Mouse (Mus musculus) embryonic facial prominence, embryonic 11.5 days (tissue): Measurements from ENCODE around the gene Gfap. TPM values are rescaled to one million over a fixed set of nuclear protein-coding genes. Genes with fewer than 3 reads are reported as not detected.

Source experiments
- ATAC-seq: fragments of 200-750 bp; cut with Nextera tagmentation; replicated peaks from 2 replicates; pipeline ENCODE4 v1.8.0; 2017; ENCODE audit warnings: low read depth; ENCODE audit not compliant: insufficient number of reproducible peaks, low FRiP score, low TSS enrichment
- DNase-seq: peaks from one replicate; pipeline ENCODE4 v3.0.0-alpha.2; 2015; ENCODE audit warnings: low spot score
- H3K27ac ChIP-seq: fragments of 300-500 bp; sonication (generic); replicated peaks from 2 replicates; pipeline ENCODE4 v1.5.1; 2014; ENCODE audit warnings: mild to moderate bottlenecking, low read depth, low read length, control low read depth
- H3K27me3 ChIP-seq: fragments of 300-500 bp; sonication (generic); 2 replicates; pipeline ENCODE4 v1.6.1; 2014; ENCODE audit warnings: mild to moderate bottlenecking, low read length, moderate library complexity, mixed read lengths; ENCODE audit not compliant: control insufficient read depth, insufficient read depth
- H3K36me3 ChIP-seq: fragments of 300-500 bp; sonication (generic); replicated peaks from 2 replicates; pipeline ENCODE4 v1.6.1; 2014; ENCODE audit warnings: low read depth, mild to moderate bottlenecking, low read length, moderate library complexity, mixed read lengths; ENCODE audit not compliant: control insufficient read depth, insufficient read depth
- H3K4me1 ChIP-seq: fragments of 300-500 bp; sonication (generic); 2 replicates; pipeline ENCODE4 v1.6.1; 2014; ENCODE audit warnings: low read length, mixed read lengths; ENCODE audit not compliant: control insufficient read depth, insufficient read depth
- H3K4me2 ChIP-seq: fragments of 300-500 bp; sonication (generic); 2 replicates; pipeline ENCODE4 v1.6.1; 2014; ENCODE audit warnings: low read depth, mild to moderate bottlenecking, control low read depth, low read length, moderate library complexity
- H3K4me3 ChIP-seq: fragments of 300-500 bp; sonication (generic); 2 replicates; pipeline ENCODE4 v1.5.1; 2014; ENCODE audit warnings: low read depth, low read length, control low read depth
- H3K9ac ChIP-seq: fragments of 300-500 bp; sonication (generic); replicated peaks from 2 replicates; pipeline ENCODE4 v1.6.1; 2014; ENCODE audit warnings: mild to moderate bottlenecking, control low read depth, low read length
- H3K9me3 ChIP-seq: fragments of 300-500 bp; sonication (generic); replicated peaks from 2 replicates; pipeline ENCODE4 v1.6.1; 2016; ENCODE audit warnings: mild to moderate bottlenecking, low read length, inconsistent platforms, mixed read lengths; ENCODE audit not compliant: control insufficient read depth
- WGBS: fragments of 180-500 bp; shearing (Covaris S2); extraction: QIAGEN DNeasy Blood & Tissue Kit; methylation state at CpG from one replicate; pipeline ENCODE4 v1.1.7; 2014; 5-methylcytosine and 5-hydroxymethylcytosine counted together
- polyA plus RNA-seq: library from polyadenylated mRNA; unstranded; fragments of >200 nt; fragmentation: Nextera tagmentation; extraction: Ambion mirVana; gene quantifications from 2 replicates; pipeline ENCODE4 v1.2.1, GENCODE M21; 2014

The Gfap gene
- polyA plus RNA-seq, 1 experiment from 2014 or later: 0.25 TPM

DNA sequence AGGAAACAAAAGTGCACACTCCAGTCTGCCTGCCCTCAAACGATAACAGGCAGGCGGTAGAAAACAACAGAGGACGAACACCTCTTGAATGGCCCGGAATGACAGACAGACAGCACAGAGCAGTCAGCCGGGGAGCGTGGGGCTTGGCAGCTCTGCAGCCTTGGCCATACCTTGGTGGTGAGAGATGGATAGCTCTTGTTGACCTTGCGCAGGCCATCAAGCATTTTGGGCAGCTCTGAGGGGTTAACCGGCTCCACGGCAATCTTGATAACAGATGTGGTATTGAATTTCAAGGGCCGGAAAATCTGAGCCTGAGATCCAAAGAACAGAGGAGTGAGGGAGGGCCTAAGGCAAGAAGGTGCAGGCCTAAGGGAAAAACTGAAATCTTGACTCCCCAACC, 54.8 kb downstream of the Gfap start:
- H3K27me3 ChIP-seq: no peaks in the 10 kb centered on the region
- H3K4me3 ChIP-seq: no peak overlapping the region
- no peak overlapping the region for H3K27ac ChIP-seq
- DNase-seq (no peak), ATAC-seq (no peak)
- H3K36me3 ChIP-seq: peaks cover 32% of the 10 kb centered on the region
- WGBS: 70% methylated on average over 10 of the region's 10 CpGs
- H3K9ac ChIP-seq: no peak overlapping the region
- H3K4me2 ChIP-seq: no peak overlapping the region
- no peaks in the 10 kb centered on the region for H3K9me3 ChIP-seq
- H3K4me1 ChIP-seq: no peaks in the 10 kb centered on the region

GRCm38 (mm10) chr11:102838616-102839150, 62.0 kb downstream of the Gfap start:
- Histone ChIP-seq H3K4me1 (no peaks in the 10 kb centered on the region), H3K9me3 (no peaks in the 10 kb centered on the region), H3K4me3 (no peak overlapping the region), H3K27me3 (no peaks in the 10 kb centered on the region), H3K36me3 (peaks cover 18% of the 10 kb centered on the region), H3K27ac (no peak overlapping the region), H3K4me2 (no peak overlapping the region), H3K9ac (no peak overlapping the region)
- no peak for ATAC-seq
- WGBS: 79% methylated on average over 9 of the region's 9 CpGs
- no peak for DNase-seq

DNA sequence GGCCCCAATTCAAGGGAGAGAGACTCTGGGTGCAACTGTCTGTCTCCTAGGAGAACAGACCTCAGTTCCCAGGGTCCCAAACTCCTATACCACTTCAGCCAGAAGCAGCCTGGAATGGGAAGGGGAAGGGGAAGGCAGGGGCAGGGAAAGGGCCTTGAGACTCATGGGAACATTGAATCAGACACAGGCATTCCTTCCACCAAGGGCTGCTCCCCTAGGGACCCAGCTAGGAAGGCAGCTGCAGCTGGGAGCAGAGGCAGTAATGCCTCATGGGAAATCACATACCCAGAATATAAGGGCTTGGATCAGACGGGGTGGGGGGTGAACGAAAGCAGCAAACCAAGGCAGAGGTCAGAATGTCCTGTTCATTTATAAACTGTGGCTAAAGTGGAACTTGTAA, 62.6 kb downstream of the Gfap start:
- H3K36me3 ChIP-seq: peaks cover 17% of the 10 kb centered on the region
- H3K4me1 ChIP-seq: no peaks in the 10 kb centered on the region
- no peak for ATAC-seq
- H3K9ac ChIP-seq: no peak overlapping the region
- H3K9me3 ChIP-seq: no peaks in the 10 kb centered on the region
- DNase-seq: no peak
- H3K4me2 ChIP-seq: no peak overlapping the region
- no peaks in the 10 kb centered on the region for H3K27me3 ChIP-seq
- H3K4me3 ChIP-seq: no peak overlapping the region
- 88% methylated on average over 2 of the region's 2 CpGs for WGBS
- no peak overlapping the region for H3K27ac ChIP-seq

GRCm38 (mm10) chr11:102837385-102837784, 63.3 kb downstream of the Gfap start:
- 94% methylated on average over 1 of the region's 1 CpGs for WGBS
- Histone ChIP-seq H3K4me1 (no peaks in the 10 kb centered on the region), H3K36me3 (peaks cover 12% of the 10 kb centered on the region), H3K4me3 (no peak overlapping the region), H3K9me3 (no peaks in the 10 kb centered on the region), H3K27ac (no peak overlapping the region), H3K4me2 (no peak overlapping the region), H3K27me3 (no peaks in the 10 kb centered on the region), H3K9ac (no peak overlapping the region)
- ATAC-seq (no peak), DNase-seq (no peak)

Other genes with a start within 250 kb of the Gfap start
- 1.0 and 1.3 TPM in 2 replicates for gene Meioc, start 237.2 kb downstream of the Gfap start, polyA plus RNA-seq
- gene Ccdc43, start 203.1 kb downstream of the Gfap start, polyA plus RNA-seq: 64.6 and 71.1 TPM in 2 replicates
- 13.9 and 16.3 TPM in 2 replicates for gene Adam11, start 139.5 kb downstream of the Gfap start, polyA plus RNA-seq
- 90.5 and 97.0 TPM in 2 replicates for gene Gjc1, start 81.2 kb downstream of the Gfap start, polyA plus RNA-seq
- not detected in 2 replicates for gene Higd1b, start 65.1 kb downstream of the Gfap start, polyA plus RNA-seq
- 246 and 257 TPM in 2 replicates for gene Eftud2, start 19.9 kb downstream of the Gfap start, polyA plus RNA-seq
- gene Ccdc103, start 19.7 kb downstream of the Gfap start, polyA plus RNA-seq: 1.00 and 1.5 TPM in 2 replicates
- not detected in 2 replicates for gene Fam187a, start 15.7 kb downstream of the Gfap start, polyA plus RNA-seq
- 7.1 and 7.4 TPM in 2 replicates for gene Kif18b, start 24.2 kb upstream of the Gfap start, polyA plus RNA-seq
- gene C1ql1, start 45.8 kb upstream of the Gfap start, polyA plus RNA-seq: 4.0 and 4.1 TPM in 2 replicates
- gene Nmt1, start 127.3 kb upstream of the Gfap start, polyA plus RNA-seq: 48.6 and 49.6 TPM in 2 replicates
- gene Dcakd, start 127.4 kb upstream of the Gfap start, polyA plus RNA-seq: 273 and 276 TPM in 2 replicates
- 0.87 and 1.1 TPM in 2 replicates for gene Plcd3, start 200.7 kb upstream of the Gfap start, polyA plus RNA-seq
- 6.4 and 7.8 TPM in 2 replicates for gene Acbd4, start 200.8 kb upstream of the Gfap start, polyA plus RNA-seq
- gene Hexim1, start 215.3 kb upstream of the Gfap start, polyA plus RNA-seq: 5.3 and 5.6 TPM in 2 replicates
- gene Hexim2, start 231.5 kb upstream of the Gfap start, polyA plus RNA-seq: 7.1 and 8.3 TPM in 2 replicates